Mouse (Mus musculus): ENCODE measurements at regions not wholly inside any gene's neighbourhood (a gene's known extent, or its start where the extent isn't known, plus 50 kb on each side); places are given as distances from the start of the nearest gene placed in this dataset.
A peak's percentile ranks its signal among the peaks of the same experiment; 100 is the strongest.

DNA sequence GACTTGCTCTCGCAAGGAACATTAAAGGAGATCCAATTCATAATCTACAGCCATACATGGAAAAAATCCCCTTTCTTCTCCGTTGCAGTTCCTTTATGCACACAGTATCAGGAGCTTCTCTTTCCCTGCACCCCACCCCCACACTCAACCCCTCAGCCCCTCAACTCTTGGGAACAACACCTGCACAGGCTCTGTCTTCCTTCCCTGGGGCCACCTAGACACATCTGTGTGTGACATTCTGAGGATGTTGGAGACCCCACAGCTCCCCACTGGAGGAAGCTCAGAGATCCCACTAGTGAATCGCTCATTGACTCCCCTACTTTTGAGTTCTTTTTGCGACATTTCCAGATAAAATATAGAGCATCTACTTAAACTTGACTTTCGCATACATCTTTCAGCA lies 174.4 kb downstream of the Icos start:
- no peaks in the 10 kb centered on the region for H3K4me1 ChIP-seq
- H3K4me2 ChIP-seq (replicated peaks): no peak overlapping the region
- no peaks in the 10 kb centered on the region for H3K27me3 ChIP-seq
- no peak for ATAC-seq (replicated peaks)
- H3K9me3 ChIP-seq: no peaks in the 10 kb centered on the region
- no peak overlapping the region for H3K27ac ChIP-seq (replicated peaks)
- WGBS: 86% methylated on average over 5 of the region's 5 CpGs
- H3K36me3 ChIP-seq: no peaks in the 10 kb centered on the region
- H3K4me3 ChIP-seq: no peak overlapping the region
- no peak overlapping the region for H3K9ac ChIP-seq (replicated peaks)

- WGBS: 90% methylated on average over 3 of the region's 3 CpGs
- Histone ChIP-seq H3K4me2 (replicated peaks) (no peak overlapping the region), H3K36me3 (no peaks in the 10 kb centered on the region), H3K9ac (replicated peaks) (no peak overlapping the region), H3K4me3 (no peak overlapping the region), H3K4me1 (no peaks in the 10 kb centered on the region), H3K9me3 (no peaks in the 10 kb centered on the region), H3K27ac (replicated peaks) (no peak overlapping the region), H3K27me3 (no peaks in the 10 kb centered on the region)
- ATAC-seq (replicated peaks): no peak
Observed at GRCm38 (mm10) chr1:61154216-61154615, 176.5 kb downstream of the Icos start.

DNA sequence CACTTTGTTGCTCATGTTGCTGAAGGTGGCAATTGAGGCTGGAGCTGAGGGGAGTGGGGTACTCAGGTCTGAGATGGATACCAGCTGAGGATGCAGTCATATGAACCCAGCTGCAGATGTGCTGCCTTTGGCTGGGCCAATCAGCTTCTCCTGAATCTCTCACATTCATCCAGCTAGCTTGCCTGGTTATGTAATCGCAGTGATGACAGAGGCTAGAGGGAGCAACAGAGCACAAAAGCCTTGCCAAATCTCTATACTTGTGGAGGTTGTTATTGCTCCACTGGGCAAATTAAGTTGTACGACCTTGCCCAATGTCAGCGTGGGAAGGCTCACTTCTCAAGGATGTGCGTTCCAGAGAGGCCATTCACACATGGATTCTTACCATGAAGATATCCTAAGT lies 179.5 kb downstream of the Icos start:
- no peak overlapping the region for H3K4me2 ChIP-seq (replicated peaks)
- H3K4me3 ChIP-seq: no peak overlapping the region
- H3K4me1 ChIP-seq: no peaks in the 10 kb centered on the region
- H3K36me3 ChIP-seq: no peaks in the 10 kb centered on the region
- no peaks in the 10 kb centered on the region for H3K27me3 ChIP-seq
- 70% methylated on average over 4 of the region's 4 CpGs for WGBS
- no peak overlapping the region for H3K9ac ChIP-seq (replicated peaks)
- H3K27ac ChIP-seq (replicated peaks): no peak overlapping the region
- no peak for ATAC-seq (replicated peaks)
- H3K9me3 ChIP-seq: no peaks in the 10 kb centered on the region

GRCm38 (mm10) chr1:61160505-61160904 lies 182.8 kb downstream of the Icos start:
- H3K9me3 ChIP-seq: no peaks in the 10 kb centered on the region
- no peaks in the 10 kb centered on the region for H3K4me1 ChIP-seq
- H3K27ac ChIP-seq (replicated peaks): no peak overlapping the region
- no peak for ATAC-seq (replicated peaks)
- 79% methylated on average over 3 of the region's 3 CpGs for WGBS
- no peak overlapping the region for H3K9ac ChIP-seq (replicated peaks)
- H3K27me3 ChIP-seq: no peaks in the 10 kb centered on the region
- no peak overlapping the region for H3K4me3 ChIP-seq
- no peak overlapping the region for H3K4me2 ChIP-seq (replicated peaks)
- H3K36me3 ChIP-seq: no peaks in the 10 kb centered on the region

- Histone ChIP-seq H3K9ac (replicated peaks) (no peak overlapping the region), H3K4me3 (no peak overlapping the region), H3K36me3 (no peaks in the 10 kb centered on the region), H3K9me3 (no peaks in the 10 kb centered on the region), H3K27me3 (no peaks in the 10 kb centered on the region), H3K4me2 (replicated peaks) (no peak overlapping the region), H3K4me1 (no peaks in the 10 kb centered on the region), H3K27ac (replicated peaks) (no peak overlapping the region)
- ATAC-seq (replicated peaks): no peak
- WGBS: 86% methylated on average over 2 of the region's 2 CpGs
Observed at GRCm38 (mm10) chr1:61164271-61164670, 186.5 kb downstream of the Icos start.

GRCm38 (mm10) chr1:61171941-61172340 lies 194.2 kb downstream of the Icos start:
- Histone ChIP-seq H3K9ac (replicated peaks) (no peak overlapping the region), H3K4me1 (no peaks in the 10 kb centered on the region), H3K27ac (replicated peaks) (no peak overlapping the region), H3K4me2 (replicated peaks) (no peak overlapping the region), H3K4me3 (no peak overlapping the region), H3K9me3 (no peaks in the 10 kb centered on the region), H3K27me3 (no peaks in the 10 kb centered on the region), H3K36me3 (no peaks in the 10 kb centered on the region)
- ATAC-seq (replicated peaks): no peak
- WGBS: 64% methylated on average over 6 of the region's 6 CpGs

DNA sequence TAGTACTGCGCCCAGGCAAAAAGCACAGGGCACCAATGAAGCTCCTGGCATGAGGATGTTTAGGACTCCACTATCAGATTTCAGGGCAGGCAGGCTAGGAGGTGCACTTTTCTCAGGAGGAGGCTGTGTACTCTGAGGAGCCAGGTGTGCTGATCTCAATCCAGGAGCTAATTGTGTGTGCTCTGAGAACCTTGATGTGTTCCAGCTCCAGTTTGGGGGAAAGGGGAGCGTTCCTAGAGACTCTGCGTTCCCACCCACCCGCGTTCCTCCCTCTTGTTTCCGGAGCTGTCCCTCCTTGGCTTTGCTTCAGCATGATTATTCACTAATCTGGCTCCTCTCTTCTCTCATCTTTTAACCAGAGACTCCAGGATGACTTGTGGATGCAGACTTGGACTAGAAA lies 195.2 kb downstream of the Icos start:
- no peaks in the 10 kb centered on the region for H3K27me3 ChIP-seq
- H3K9me3 ChIP-seq: no peaks in the 10 kb centered on the region
- ATAC-seq (replicated peaks): no peak
- H3K4me1 ChIP-seq: no peaks in the 10 kb centered on the region
- no peak overlapping the region for H3K4me2 ChIP-seq (replicated peaks)
- H3K27ac ChIP-seq (replicated peaks): no peak overlapping the region
- no peaks in the 10 kb centered on the region for H3K36me3 ChIP-seq
- 79% methylated on average over 6 of the region's 6 CpGs for WGBS
- H3K9ac ChIP-seq (replicated peaks): no peak overlapping the region
- no peak overlapping the region for H3K4me3 ChIP-seq

- H3K36me3 ChIP-seq: no peaks in the 10 kb centered on the region
- H3K4me3 ChIP-seq: no peak overlapping the region
- H3K9ac ChIP-seq (replicated peaks): no peak overlapping the region
- WGBS: 75% methylated on average over 2 of the region's 2 CpGs
- no peak overlapping the region for H3K4me2 ChIP-seq (replicated peaks)
- no peak; the same call in 1 of the 2 replicates for ATAC-seq (replicated peaks)
- H3K4me1 ChIP-seq: peaks cover 11% of the 10 kb centered on the region
- H3K9me3 ChIP-seq: no peaks in the 10 kb centered on the region
- no peaks in the 10 kb centered on the region for H3K27me3 ChIP-seq
- no peak overlapping the region for H3K27ac ChIP-seq (replicated peaks)
Observed at GRCm38 (mm10) chr1:61175239-61175638, 197.5 kb downstream of the Icos start.

DNA sequence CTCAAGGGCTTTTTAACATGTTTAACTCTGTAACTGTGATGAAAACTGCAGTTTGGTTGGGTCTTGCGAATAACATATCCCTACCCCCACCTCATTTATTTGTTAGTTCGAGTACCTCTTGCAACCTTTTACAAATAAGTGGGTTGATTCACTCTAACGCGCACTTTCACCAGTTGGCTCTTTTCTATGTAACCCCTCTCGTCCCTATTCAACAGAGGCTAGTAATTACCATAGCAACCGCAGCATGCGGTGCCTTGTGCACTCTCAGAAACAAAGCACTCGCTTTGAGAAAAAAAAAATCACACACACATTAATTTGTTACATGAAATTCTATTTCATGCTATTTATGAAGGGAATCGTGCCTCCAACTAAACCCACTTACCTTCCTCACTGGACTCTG lies 201.7 kb downstream of the Icos start:
- Histone ChIP-seq H3K27me3 (no peaks in the 10 kb centered on the region), H3K9ac (replicated peaks) (no peak overlapping the region), H3K4me3 (no peak overlapping the region), H3K9me3 (no peaks in the 10 kb centered on the region), H3K36me3 (no peaks in the 10 kb centered on the region), H3K27ac (replicated peaks) (peak overlapping the region; percentile 76), H3K4me1 (peaks cover 26% of the 10 kb centered on the region), H3K4me2 (replicated peaks) (0 out of 2 replicates have a peak overlapping the region, but pooled peaks have one; percentile 0)
- 2% methylated on average over 9 of the region's 9 CpGs for WGBS
- ATAC-seq (replicated peaks): no peak

- Histone ChIP-seq H3K9me3 (no peaks in the 10 kb centered on the region), H3K27ac (replicated peaks) (peak overlapping the region; percentile 76), H3K4me2 (replicated peaks) (peak overlapping the region; percentile 36), H3K4me1 (peaks cover 26% of the 10 kb centered on the region), H3K36me3 (no peaks in the 10 kb centered on the region), H3K27me3 (no peaks in the 10 kb centered on the region), H3K4me3 (peak overlapping the region; percentile 8; the same call in 1 of the 2 replicates), H3K9ac (replicated peaks) (0 out of 2 replicates have a peak overlapping the region, but pooled peaks have one; percentile 12)
- WGBS: 18% methylated on average over 15 of the region's 15 CpGs
- peak; percentile 89 for ATAC-seq (replicated peaks)
Observed at GRCm38 (mm10) chr1:61181099-61181821, 203.5 kb downstream of the Icos start.

DNA sequence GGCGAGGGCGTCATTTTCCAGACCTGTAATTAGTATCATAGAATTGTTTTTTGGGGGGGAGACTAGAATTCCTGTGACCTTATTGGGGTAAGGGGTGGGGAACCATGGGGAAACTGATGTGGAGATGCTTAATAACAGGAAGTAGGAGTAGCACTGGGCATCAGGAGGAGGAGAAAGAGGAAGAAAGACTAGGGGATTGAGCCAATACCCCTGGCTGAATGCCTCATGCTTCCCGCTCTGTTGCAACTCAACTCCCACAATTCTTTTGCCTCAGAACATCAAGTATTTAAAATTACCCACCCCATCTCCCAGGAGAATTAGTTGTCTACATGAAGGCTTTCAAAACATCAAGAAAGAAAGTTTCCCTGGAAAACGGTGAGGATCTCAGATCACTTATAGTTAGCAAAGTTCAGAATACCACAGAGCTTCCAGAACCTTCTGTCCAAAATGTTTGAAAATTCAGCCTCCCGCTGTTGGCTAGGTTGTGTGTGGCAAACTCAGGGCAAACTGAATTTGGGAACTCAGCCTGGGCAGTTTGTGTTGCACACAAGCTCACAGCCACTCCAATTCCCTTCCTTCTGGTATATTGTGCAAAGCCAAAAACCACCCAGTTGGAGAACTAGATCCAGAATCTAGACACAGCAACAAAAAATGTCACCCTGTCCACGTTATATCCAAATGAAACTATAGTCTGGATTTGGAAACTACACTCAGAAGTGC lies 209.8 kb downstream of the Icos start:
- Histone ChIP-seq H3K4me3 (no peak overlapping the region), H3K27ac (replicated peaks) (no peak overlapping the region), H3K27me3 (no peaks in the 10 kb centered on the region), H3K4me1 (no peaks in the 10 kb centered on the region), H3K36me3 (no peaks in the 10 kb centered on the region), H3K9ac (replicated peaks) (no peak overlapping the region), H3K9me3 (no peaks in the 10 kb centered on the region), H3K4me2 (replicated peaks) (no peak overlapping the region)
- no peak for ATAC-seq (replicated peaks)
- WGBS: 76% methylated on average over 6 of the region's 6 CpGs

DNA sequence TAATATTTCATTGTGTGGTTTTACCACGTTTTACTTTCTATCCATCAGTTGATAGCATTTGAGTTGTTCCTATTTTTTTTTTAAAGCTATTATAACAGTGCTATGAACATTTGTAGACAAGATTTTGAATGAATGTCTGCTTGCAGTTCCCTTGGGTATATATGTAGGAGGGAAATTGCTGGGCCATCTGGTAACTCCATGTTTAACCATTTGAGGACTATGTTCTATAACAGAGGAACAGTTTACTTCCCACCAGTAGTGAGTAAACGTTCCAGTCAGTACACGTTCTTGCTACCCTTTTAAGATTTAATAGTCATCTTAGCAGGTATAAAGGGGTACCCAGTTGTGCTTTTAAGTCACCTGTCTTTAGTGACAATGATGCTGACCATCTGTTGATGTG lies 213.2 kb downstream of the Icos start:
- H3K4me1 ChIP-seq: no peaks in the 10 kb centered on the region
- WGBS: 88% methylated on average over 3 of the region's 3 CpGs
- H3K4me3 ChIP-seq: no peak overlapping the region
- no peak overlapping the region for H3K4me2 ChIP-seq (replicated peaks)
- no peak for ATAC-seq (replicated peaks)
- no peak overlapping the region for H3K9ac ChIP-seq (replicated peaks)
- H3K9me3 ChIP-seq: no peaks in the 10 kb centered on the region
- H3K36me3 ChIP-seq: no peaks in the 10 kb centered on the region
- no peaks in the 10 kb centered on the region for H3K27me3 ChIP-seq
- no peak overlapping the region for H3K27ac ChIP-seq (replicated peaks)
